Mouse (Mus musculus) right cerebral cortex, postnatal 4 days (tissue): Measurements from ENCODE around the gene Caln1.

Experiments used
- DNase-seq: peaks from one replicate; pipeline ENCODE4 v3.0.0-alpha.2; 2022

Gene Caln1

GRCm38 (mm10) chr5:130369237-130369636 is at the start of gene Caln1:
Gene Caln1 (plus strand): TSS chr5:130369455.
- DNase-seq, result no peak

- no peak for DNase-seq
Measured at GRCm38 (mm10) chr5:130319783-130320182, 49.5 kb upstream of the Caln1 start.

- peak; percentile 23 for DNase-seq
Measured at GRCm38 (mm10) chr5:130320485-130320884, 48.8 kb upstream of the Caln1 start.

- no peak for DNase-seq
Measured at GRCm38 (mm10) chr5:130325486-130325885, 43.8 kb upstream of the Caln1 start.

GRCm38 (mm10) chr5:130327615-130328263 is 41.5 kb upstream of the Caln1 start:
- no peak for DNase-seq

- no peak for DNase-seq
Measured at GRCm38 (mm10) chr5:130328366-130328765, 40.9 kb upstream of the Caln1 start.

- DNase-seq, result no peak
Measured at GRCm38 (mm10) chr5:130329889-130330288, 39.4 kb upstream of the Caln1 start.

- DNase-seq, result no peak
Measured at GRCm38 (mm10) chr5:130330801-130331200, 38.5 kb upstream of the Caln1 start.

- DNase-seq, result no peak
Measured at GRCm38 (mm10) chr5:130331206-130331605, 38.0 kb upstream of the Caln1 start.

- DNase-seq, result no peak
Measured at GRCm38 (mm10) chr5:130333566-130333965, 35.7 kb upstream of the Caln1 start.

- DNase-seq, result no peak
Measured at GRCm38 (mm10) chr5:130333971-130334370, 35.3 kb upstream of the Caln1 start.

- no peak for DNase-seq
Measured at GRCm38 (mm10) chr5:130335462-130335861, 33.8 kb upstream of the Caln1 start.

- DNase-seq, result no peak
Measured at GRCm38 (mm10) chr5:130340656-130341055, 28.6 kb upstream of the Caln1 start.

GRCm38 (mm10) chr5:130344999-130345398 is 24.3 kb upstream of the Caln1 start:
- DNase-seq, result no peak

- no peak for DNase-seq
Measured at GRCm38 (mm10) chr5:130345871-130346270, 23.4 kb upstream of the Caln1 start.

- DNase-seq, result no peak
Measured at GRCm38 (mm10) chr5:130355223-130355622, 14.0 kb upstream of the Caln1 start.

- no peak for DNase-seq
Measured at GRCm38 (mm10) chr5:130363111-130363510, 6.1 kb upstream of the Caln1 start.

- DNase-seq, result no peak
Measured at GRCm38 (mm10) chr5:130363773-130364172, 5.5 kb upstream of the Caln1 start.

- no peak for DNase-seq
Measured at GRCm38 (mm10) chr5:130368236-130368635, 1.0 kb upstream of the Caln1 start.

GRCm38 (mm10) chr5:130375411-130375810 is 6.2 kb downstream of the Caln1 start:
- DNase-seq, result no peak

- peak; percentile 22 for DNase-seq
Measured at GRCm38 (mm10) chr5:130384222-130384912, 15.1 kb downstream of the Caln1 start, which contains the start of gene A330070K13Rik. Gene A330070K13Rik (minus strand): TSS chr5:130384631.

GRCm38 (mm10) chr5:130386418-130386817 is 17.2 kb downstream of the Caln1 start:
- DNase-seq, result no peak

GRCm38 (mm10) chr5:130393618-130394355 is 24.5 kb downstream of the Caln1 start:
- no peak for DNase-seq

- no peak for DNase-seq
Measured at GRCm38 (mm10) chr5:130394386-130394785, 25.1 kb downstream of the Caln1 start.
